Mouse (Mus musculus) right cerebral cortex, adult 18-20 months (tissue): Measurements from ENCODE around the gene Exosc1.
A peak's percentile ranks its signal among the peaks of the same experiment; 100 is the strongest.
"Not testable (repeated sequence)": the region's sequence is repeated elsewhere in the genome, so short reads cannot be mapped to it uniquely, and the experiment has no call there.

Experiments
- DNase-seq: peaks from one replicate; pipeline ENCODE4 v3.0.0; 2022; ENCODE audit warnings: mixed read lengths

Gene Exosc1

GRCm38 (mm10) chr19:41933179-41934086, at the start of gene Exosc1, which contains the start of gene Zdhhc16:
Gene Exosc1, minus strand, starts transcription at chr19:41933423.
Gene Zdhhc16, plus strand, starts transcription at chr19:41933480.
- DNase-seq: peak; percentile 99

GRCm38 (mm10) chr19:41982791-41983150, 49.5 kb upstream of the Exosc1 start:
- DNase-seq: no peak

GRCm38 (mm10) chr19:41981931-41982790, 48.9 kb upstream of the Exosc1 start:
- DNase-seq: peak; percentile 17

- DNase-seq: no peak
Measured at GRCm38 (mm10) chr19:41981595-41981927, 48.3 kb upstream of the Exosc1 start, which contains the start of gene Ubtd1. Gene Ubtd1, plus strand, starts transcription at chr19:41981763.

DNA sequence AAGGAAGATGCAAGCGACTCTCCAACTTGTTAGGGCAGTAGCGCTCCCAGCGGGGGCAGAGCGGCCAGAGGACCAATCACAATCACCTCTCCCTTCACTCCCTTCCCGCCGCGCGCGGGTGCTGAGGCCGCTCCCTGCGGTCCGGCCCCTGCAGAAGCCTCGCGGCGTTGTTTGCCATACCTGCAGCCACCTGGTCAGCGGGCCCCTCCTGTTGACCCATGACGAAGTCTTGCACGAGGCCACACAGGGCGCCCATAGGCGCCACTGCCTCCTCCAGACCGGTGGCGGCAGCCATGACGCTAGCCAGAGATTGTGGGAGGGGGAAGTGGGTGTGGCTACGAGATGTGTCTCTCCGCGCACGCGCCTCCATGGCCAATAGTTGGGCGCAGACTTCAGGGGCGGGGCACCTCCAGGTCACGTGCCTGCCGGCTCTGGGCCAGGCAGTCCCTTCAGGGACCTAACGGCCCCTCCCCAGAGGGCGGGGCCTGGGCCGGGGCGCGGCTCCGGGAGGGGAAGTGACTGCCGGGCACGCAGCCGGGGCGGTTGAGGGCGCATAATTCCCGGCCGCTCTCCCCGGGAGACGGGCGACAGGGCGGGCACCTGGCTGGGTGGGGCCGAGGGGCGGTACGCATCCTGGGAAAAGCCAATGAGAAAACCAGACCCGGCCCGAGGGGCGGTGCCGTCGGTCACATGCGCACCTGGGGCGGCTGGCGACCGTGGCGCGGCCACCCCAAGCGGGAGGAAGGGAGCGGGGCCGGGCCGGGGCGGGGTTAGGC, 47.8 kb upstream of the Exosc1 start, which contains the start of gene Mms19:
Gene Mms19, minus strand, starts transcription at position 339 of the 776 bp plus-strand sequence.
- peak; percentile 99 for DNase-seq

DNA sequence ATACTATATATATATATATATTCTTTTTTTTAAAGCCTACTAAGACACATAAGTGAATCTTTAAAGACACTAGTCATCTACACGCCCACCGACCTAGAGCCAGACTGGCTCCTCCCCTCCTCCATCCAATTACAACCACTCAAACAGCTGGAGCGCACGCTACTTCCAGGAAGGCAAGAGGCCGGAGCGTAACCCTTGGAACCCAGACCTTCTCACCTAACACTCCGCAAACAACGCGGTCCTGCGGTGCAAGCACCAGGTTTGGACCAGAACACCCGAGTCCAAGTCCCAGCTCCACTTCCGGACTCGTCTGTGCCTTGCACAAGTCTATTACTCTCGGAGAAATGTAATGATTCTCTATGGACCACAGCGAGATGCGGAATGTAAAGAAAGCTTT, 47.2 kb upstream of the Exosc1 start:
- DNase-seq: peak; percentile 17

DNA sequence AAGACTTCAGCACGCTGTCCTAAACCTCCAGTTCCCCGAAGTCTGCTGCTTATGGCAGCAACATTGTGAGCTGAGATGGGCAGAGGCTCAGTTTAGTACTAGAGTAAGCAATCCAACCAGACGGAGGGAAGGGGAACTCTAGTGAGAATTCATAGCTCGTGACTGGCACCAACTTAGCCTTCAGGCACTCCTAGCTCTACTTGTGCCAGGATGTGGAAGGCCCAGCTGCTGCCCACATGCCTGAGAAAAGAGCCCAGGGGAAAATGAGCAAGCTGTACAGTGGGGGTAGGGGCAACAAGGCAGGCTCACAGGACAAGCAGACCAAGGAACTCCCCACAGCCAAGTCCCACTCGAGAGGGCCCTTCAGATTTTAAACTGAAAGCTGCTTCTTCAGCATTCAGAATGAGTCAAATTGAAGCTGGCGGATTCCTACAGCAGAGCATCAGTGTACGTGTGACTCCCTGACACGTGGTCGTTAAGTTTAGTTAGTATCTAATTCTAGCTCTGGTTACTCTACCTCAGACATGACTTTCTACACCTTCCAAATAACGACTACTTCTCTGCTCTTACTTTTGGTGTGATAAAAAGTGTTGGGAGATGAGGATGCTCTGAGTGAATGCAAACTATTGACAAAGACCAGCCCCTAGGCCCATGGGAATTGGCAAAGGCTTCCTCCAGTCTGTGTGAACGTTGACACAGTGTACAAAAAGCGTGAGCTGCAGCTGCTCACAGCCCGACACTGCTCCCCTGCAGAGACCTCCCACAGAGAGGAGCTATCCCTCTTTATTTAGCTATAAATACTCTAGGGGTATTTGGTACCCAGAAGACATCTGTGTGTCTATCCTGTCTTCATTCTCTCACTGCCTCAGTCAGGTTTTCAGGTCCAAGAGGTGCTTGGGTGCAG, 40.9 kb upstream of the Exosc1 start:
- DNase-seq: peak; percentile 50

DNA sequence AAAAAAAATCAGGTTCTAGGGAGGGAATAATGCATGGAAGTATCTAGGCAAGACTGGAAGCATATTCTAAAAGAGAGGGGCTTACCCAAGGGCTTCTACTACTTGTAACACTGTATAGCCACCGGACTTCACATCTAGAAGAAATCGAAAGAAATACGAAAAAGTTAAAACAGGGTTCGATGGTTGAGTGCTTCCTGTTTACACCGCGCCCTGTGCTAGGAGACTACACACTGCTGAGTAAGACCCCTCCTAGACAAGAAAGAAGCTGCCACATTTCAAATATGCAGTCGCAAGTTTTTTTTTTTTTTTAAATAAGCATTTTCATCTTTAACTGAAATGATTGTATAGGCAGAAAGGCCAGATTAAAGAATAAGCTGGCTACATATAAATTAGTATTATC, 36.4 kb upstream of the Exosc1 start:
- no peak for DNase-seq

DNA sequence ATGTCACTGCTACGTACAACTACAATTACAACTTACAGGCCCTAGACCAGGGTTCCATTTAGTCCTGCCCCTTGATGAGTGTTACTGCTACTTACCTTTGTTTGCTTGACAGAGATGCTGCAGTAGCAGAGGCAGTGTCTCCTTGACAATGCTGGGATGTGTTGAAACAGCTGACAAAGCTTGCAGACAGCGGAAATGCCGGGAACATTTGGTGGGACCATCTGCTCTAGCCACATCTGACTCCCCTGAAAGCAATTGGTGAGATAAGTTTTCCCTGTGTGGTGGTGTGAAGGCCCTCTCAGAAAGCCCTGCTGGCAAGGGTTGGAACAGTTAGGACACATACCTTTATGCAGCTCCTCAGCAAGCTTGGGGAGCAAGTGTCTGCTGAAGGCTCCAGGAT, 20.4 kb upstream of the Exosc1 start:
- no peak for DNase-seq

DNA sequence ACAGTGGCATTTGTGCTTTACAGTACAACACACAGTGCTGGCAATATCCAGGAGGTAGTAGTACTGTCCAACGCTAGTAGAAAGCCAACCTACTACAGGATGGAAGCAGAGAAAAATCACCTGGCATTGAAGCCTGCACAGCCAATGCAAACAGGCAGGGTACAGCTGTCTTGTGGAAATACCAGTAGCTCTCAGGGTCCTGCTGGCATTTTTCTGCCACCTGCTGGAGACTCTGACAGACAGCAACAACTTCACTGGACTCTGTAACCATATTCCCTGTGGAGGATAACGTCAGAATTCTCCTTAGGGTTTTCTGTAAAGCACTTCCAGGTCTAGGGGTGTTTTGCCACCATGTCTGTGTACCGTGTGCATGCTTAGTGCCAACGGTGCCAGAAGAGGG, 19.1 kb upstream of the Exosc1 start:
- no peak for DNase-seq

- DNase-seq: no peak
Measured at GRCm38 (mm10) chr19:41943841-41944240, 10.6 kb upstream of the Exosc1 start.

DNA sequence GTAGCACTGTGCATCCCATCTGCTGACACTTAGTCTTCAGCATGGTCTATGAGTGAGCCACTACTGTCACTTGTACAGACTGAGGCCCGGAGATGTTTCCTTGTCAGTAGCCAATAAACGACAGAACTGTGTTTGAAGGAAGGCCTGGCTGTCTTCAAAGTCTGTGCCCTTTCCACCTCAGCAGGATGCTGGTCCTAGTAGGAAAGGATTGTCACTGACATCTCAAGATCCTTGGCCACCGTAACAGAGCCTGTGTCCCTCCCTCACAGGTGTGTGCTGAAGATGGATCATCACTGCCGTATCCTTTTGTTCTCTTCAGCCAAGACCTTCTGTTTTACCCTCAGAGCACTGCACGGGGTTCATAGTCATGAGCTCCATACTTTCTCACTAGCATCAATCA, 5.3 kb upstream of the Exosc1 start:
- no peak for DNase-seq

DNA sequence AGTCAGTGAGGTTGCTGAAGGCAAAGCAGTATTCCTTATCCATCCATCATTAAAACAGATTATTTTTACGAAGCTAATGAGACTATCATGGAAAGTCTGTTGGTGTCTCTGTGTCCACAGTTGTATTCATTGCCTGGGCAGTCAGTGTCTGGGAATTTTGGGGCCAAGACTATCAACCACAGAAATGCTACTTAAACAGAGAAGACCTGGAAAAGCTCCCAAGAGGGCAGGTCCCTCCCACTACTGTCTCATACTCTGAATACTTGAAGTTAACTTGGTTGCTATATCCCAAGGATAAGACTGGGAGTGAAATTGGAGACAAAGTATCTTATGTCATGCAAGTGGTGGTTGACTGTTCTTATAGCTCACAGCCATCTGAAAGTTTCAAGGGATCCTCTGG, 2.7 kb upstream of the Exosc1 start:
- DNase-seq: no peak

GRCm38 (mm10) chr19:41934124-41934523, 901 bp upstream of the Exosc1 start:
- DNase-seq: no peak

DNA sequence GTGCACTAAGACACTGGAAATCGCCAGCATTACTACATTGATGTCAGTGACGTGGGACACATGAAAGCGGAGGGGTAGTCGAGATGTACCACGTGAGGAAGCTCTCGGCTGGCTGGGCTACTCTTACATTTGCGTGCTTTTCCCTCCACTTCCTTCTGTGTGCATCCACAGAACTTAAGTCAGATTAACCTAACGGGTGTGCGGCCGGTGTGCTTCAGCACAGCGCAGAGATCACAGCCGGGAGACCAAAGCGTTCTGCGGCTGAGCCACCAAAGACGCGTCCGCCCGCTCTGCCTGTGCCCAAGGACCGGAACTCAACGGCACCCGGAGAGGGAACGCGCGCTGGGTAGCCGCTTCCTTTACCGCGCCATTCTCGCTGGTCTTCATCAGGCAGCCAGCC, 537 bp downstream of the Exosc1 start:
- DNase-seq: peak; percentile 10

GRCm38 (mm10) chr19:41920412-41921067, 12.7 kb downstream of the Exosc1 start:
- no peak for DNase-seq

- no peak for DNase-seq
Measured at GRCm38 (mm10) chr19:41919471-41919870, 13.8 kb downstream of the Exosc1 start.

GRCm38 (mm10) chr19:41916853-41917252, 16.4 kb downstream of the Exosc1 start:
- no peak for DNase-seq

GRCm38 (mm10) chr19:41915294-41915693, 17.9 kb downstream of the Exosc1 start:
- DNase-seq: no peak

GRCm38 (mm10) chr19:41914592-41914882, 18.7 kb downstream of the Exosc1 start:
- DNase-seq: not testable (repeated sequence)
